Mouse (Mus musculus): ENCODE data around the gene Vmn1r39. TPM values are rescaled to one million over a fixed set of nuclear protein-coding genes. Genes with fewer than 3 reads are reported as not detected.

Gene Vmn1r39
- not detected for total RNA-seq (2023)

GRCm38 (mm10) chr6:66810509-66810908, at the start of gene Vmn1r39:
Vmn1r39 (minus strand) TSS chr6:66810609.

GRCm38 (mm10) chr6:66782527-66782926, 27.9 kb downstream of the Vmn1r39 start, which contains the start of gene Vmn1r38:
Vmn1r38 (minus strand) TSS chr6:66782627.

Other genes starting within 250 kb of the Vmn1r39 start
- not detected for gene Vmn1r33, start 192.3 kb downstream of the Vmn1r39 start, total RNA-seq (2023)
- gene Vmn1r34, start 166.7 kb downstream of the Vmn1r39 start, total RNA-seq (2023), result not detected
- gene Vmn1r35, start 124.7 kb downstream of the Vmn1r39 start, total RNA-seq (2023), result not detected
- gene Vmn1r36, start 91.4 kb downstream of the Vmn1r39 start, total RNA-seq (2023), result not detected
- not detected for gene Vmn1r37, start 81.2 kb downstream of the Vmn1r39 start, total RNA-seq (2023)
- gene Vmn1r38, start 28.0 kb downstream of the Vmn1r39 start, total RNA-seq (2023), result not detected
- 10 to 100 TPM; 59.1 to 61.6 TPM for gene Gng12, start 85.8 kb upstream of the Vmn1r39 start, total RNA-seq (2023)
- gene Gadd45a, start 226.8 kb upstream of the Vmn1r39 start, total RNA-seq (2023), result 100 to 1,000 TPM; 178 to 180 TPM